Mouse (Mus musculus): ENCODE results near the gene Coro2a. TPM values are rescaled to one million over a fixed set of nuclear protein-coding genes. Genes with fewer than 3 reads are reported as not detected.
A peak's percentile ranks its signal among the peaks of the same experiment; 100 is the strongest.
"Not testable (repeated sequence)": the region's sequence is repeated elsewhere in the genome, so short reads cannot be mapped to it uniquely, and the experiment has no call there.

The Coro2a gene
- total RNA-seq (2014; fragmentation: Nextera tagmentation) = 9.8 and 18.9 TPM in 2 replicates
- total RNA-seq (2017) = 1.6 and 7.3 TPM in 2 replicates

DNA sequence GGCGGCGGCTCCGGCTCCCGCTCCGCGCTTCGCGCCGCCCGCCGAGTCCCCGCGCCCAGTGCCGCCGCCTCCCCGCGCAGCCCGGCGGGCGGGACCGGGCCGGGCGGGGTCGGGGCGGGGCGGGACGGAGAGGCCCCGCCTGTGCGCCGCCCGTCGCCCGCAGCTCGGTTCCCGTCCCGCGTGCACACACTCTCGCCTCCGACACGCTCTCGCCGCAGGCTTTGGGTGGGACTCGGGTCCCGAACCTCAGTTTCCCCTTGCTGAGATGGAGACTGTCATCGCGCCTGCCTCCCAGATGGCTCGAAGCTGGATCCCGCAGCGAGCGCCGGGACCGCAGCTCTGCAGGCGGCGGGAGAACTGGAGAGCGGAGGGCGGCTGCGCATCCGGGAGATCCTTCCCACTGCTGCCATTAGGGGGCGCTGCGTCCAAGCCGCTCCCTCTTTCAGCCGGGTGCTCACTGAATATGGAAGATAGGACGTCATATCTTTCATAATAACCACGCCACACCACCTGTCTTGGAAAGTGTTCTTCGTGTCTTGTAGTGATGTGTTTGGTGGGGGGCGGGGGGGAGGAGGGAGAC lies at the start of gene Coro2a:
TSS of gene Coro2a (minus strand) at position 359 of the 580 bp plus-strand sequence.
- ATAC-seq (replicated peaks; ENCODE audit: low FRiP score, low TSS enrichment, poor library complexity, severe bottlenecking) = peak; percentile 78

DNA sequence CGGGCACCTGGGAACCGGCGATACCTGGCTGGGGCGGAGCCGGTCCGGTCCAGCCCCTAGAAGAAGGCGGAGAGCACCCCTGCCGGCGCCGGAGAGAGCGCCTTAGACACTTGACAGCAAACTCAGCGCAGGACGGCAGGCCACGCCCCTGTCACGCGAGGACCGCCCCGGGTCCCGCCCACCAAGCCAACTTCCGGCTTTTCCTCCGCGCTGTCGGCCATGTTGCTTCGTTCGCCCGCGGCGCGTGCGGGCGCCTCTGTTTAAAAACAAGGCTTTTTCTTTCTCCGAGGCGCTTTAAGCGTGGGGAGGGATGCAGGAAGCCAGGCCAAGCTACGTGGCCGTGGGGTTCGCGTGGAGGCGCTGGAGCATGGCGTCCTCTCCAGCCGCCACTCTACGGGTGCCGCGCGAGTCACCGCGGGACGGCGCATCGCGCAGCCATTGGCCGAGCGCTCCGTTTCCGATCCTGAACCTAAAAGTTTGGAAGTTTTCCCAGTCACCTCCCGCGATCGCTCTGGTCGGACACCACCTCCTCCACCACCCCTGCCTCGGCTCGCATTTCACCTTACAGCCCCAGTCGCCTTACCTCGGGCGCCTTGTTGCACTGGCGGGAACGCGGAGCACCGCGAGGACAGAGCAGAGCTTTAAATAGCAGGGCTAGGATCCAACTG lies 48.2 kb upstream of the Coro2a start, which contains the start of gene Tbc1d2:
TSS of gene Tbc1d2 (minus strand) at position 124 of the 668 bp plus-strand sequence.
- ATAC-seq (replicated peaks; ENCODE audit: low FRiP score, low TSS enrichment, poor library complexity, severe bottlenecking) = peak; percentile 97

GRCm38 (mm10) chr4:46649161-46649560 lies 47.2 kb upstream of the Coro2a start:
- ATAC-seq (replicated peaks; ENCODE audit: low FRiP score, low TSS enrichment, poor library complexity, severe bottlenecking) = no peak

DNA sequence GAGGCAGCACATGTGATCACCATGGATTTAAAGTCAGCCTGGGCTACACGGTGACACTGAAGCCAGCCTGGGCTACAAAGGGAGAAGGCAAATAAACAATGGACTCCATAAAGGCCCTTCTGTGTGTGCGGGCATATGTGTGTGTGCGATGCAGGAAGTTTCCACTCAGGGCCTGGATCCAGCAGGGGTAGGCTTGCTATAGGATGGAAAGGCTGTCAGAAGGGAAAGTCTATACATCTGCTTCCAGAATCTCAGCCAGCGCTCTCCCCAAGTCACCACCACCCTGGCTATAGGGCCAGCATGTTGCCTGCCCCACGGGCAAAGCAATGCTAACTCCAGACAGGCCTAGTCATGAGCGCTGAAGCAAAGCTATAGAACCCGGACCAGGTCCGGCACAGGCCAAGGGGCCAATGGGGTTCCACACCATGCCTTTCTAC lies 41.7 kb upstream of the Coro2a start:
- ATAC-seq (replicated peaks; ENCODE audit: low FRiP score, low TSS enrichment, poor library complexity, severe bottlenecking) = no peak

DNA sequence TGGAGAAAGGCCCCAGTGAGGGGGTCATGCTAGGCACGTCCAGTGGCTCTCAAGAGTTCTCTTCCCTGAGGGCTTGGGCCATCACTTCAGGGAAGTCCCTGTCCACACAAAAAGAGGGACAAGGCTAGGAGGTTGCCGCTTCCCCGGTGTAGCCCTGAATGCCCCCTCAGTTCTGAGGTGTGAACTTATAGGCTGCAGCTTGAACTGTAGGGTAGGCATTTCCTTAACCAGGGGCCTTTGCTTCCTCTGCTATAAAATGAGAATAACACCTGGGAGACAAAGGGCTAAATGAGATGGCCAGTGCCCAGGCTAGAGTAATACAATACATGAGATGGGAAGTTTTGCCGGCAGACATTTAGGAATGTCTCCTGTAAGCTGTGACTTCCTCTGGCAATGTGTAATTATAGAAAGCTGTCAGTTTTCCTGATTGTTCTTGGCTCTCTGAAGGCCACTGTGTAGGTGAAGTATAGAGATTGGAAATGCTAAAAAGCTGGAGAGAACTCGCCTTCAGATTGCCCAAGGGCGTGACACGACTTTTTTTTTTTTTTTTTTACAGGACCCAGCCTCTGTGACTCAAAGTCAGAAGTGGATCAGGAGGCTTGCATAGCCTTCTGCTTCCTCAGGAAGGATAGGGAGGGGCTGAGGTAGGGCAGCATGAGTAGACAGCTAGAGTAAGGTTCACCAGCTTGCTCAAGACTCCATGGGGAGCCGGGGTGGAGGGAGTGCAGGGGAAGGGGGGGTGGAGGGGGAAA lies 41.1 kb upstream of the Coro2a start:
- peak; percentile 38; the same call in 1 of the 2 replicates for ATAC-seq (replicated peaks; ENCODE audit: low FRiP score, low TSS enrichment, poor library complexity, severe bottlenecking)

DNA sequence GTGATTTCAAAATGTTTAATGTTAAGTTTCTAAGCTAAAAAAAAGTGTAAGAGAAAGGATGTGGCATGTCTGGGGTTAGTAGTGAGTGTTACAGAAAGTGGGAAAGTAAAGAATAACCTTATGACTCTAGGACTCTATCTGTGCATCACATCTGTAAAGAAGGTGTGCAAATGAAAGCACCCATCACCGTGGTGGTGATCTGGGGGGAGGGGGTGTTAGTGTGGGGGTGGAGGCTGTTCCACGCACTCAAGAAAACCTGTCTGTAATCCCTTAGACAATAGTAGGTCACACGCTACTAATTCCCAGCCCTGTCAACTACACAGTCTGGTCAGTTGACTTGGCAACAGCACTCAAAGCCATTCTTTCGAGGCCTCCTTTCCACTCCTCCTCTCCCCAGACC lies 39.3 kb upstream of the Coro2a start:
- no peak for ATAC-seq (replicated peaks; ENCODE audit: low FRiP score, low TSS enrichment, poor library complexity, severe bottlenecking)

GRCm38 (mm10) chr4:46639866-46640265 lies 37.9 kb upstream of the Coro2a start:
- no peak for ATAC-seq (replicated peaks; ENCODE audit: low FRiP score, low TSS enrichment, poor library complexity, severe bottlenecking)

DNA sequence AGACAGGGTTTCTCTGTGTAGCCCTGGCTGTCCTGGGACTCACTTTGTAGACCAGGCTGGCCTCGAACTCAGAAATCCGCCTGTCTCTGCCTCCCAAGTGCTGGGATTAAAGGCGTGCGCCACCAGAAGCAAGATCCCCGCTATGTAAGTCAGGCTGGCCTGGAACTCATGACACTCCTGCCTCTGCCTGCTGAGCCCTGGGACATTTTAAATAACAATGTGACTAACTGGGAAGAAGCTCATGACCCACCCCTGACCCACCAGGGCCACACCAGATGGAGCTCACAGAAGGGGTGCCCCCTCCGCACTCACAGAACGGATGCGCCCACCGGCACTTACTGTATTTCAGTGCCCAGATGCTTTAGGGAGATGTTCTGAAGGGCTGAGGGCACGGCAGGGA lies 35.2 kb upstream of the Coro2a start:
- not testable (repeated sequence) for ATAC-seq (replicated peaks; ENCODE audit: low FRiP score, low TSS enrichment, poor library complexity, severe bottlenecking)

GRCm38 (mm10) chr4:46635702-46636430 lies 33.9 kb upstream of the Coro2a start:
- no peak for ATAC-seq (replicated peaks; ENCODE audit: low FRiP score, low TSS enrichment, poor library complexity, severe bottlenecking)

DNA sequence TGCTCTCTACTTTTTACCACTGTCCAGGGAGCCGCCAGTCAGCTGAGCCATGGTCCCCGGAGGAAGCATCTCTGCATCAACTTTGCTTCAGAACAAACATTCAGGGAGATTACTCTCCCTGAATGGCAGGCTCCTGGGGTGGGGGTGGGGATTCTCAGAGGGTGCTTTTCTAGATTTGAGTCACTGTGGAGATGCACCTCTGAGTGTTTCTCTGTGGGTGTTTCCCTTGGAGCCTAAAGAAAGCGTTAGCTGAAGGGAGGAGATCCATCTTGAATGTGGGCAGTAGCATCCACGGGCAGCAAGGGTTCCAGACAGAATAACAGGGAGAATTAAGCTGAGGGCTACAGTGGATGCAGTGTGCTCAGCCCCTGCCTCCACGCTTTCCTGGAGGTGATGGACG lies 32.9 kb upstream of the Coro2a start:
- ATAC-seq (replicated peaks; ENCODE audit: low FRiP score, low TSS enrichment, poor library complexity, severe bottlenecking) = no peak

DNA sequence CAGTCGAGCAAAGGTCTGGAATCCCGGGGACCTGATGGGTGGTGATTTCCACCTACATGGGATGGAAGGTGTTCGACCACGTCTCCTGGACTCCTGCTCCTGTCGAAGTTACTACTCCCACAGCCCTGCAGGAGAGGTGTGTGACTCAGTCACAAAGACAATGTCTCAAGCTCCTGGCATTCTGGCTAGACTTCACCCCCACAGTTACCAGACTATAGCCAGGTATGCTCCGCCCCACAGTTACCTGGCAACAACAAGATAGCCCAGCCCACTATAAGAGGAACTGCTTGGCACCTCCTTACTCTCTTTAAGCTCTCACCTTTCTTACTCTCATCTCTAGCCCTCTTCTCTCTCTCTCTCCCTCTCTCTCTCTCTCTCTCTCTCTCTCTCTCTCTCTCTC lies 31.6 kb upstream of the Coro2a start:
- ATAC-seq (replicated peaks; ENCODE audit: low FRiP score, low TSS enrichment, poor library complexity, severe bottlenecking) = not testable (repeated sequence)

- peak; percentile 82 for ATAC-seq (replicated peaks; ENCODE audit: low FRiP score, low TSS enrichment, poor library complexity, severe bottlenecking)
Observed at GRCm38 (mm10) chr4:46632465-46632864, 30.5 kb upstream of the Coro2a start.

DNA sequence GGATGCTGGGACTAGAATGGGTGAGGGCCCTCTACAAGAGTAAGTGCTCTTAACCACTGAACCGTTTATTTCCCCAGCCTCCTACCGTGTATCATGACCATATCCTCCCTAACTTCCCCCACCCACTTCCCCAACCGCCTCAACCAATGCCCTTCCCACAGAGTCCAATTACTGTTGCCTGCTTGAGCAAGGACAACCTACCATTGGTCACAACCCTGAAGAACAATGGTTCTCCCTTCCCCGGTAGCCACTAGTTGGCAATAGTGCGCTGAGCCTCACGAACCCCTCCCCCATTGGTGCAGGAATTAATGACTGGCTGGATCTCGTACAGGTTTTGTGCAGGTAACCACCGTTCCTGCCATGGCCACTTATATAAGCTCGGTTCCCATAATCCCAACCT lies 28.4 kb upstream of the Coro2a start:
- peak; percentile 42; the same call in 1 of the 2 replicates for ATAC-seq (replicated peaks; ENCODE audit: low FRiP score, low TSS enrichment, poor library complexity, severe bottlenecking)

DNA sequence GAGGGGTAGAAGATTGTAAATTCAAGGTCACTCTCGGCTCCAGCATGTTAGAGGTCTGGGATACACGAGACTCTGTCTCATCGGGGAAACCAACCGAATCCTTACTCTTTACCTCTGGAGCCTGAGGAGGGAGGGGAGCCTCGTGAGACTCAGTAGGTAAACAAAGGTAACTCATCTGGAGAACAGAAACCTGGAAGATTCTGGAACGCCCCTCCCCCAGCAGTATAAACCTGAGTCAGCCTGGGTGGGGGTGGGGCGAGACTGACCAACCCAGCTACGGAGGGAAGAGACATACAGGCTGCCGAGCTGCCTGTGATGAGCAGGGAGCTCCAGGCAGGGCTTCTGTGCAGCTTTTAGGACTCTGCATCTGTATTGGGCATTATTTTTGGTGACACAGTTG lies 26.9 kb upstream of the Coro2a start:
- ATAC-seq (replicated peaks; ENCODE audit: low FRiP score, low TSS enrichment, poor library complexity, severe bottlenecking) = no peak

- ATAC-seq (replicated peaks; ENCODE audit: low FRiP score, low TSS enrichment, poor library complexity, severe bottlenecking) = no peak
Observed at GRCm38 (mm10) chr4:46628081-46628480, 26.1 kb upstream of the Coro2a start.

GRCm38 (mm10) chr4:46625101-46625500 lies 23.1 kb upstream of the Coro2a start:
- 0 out of 2 replicates have a peak, but pooled peaks have one; percentile 34 for ATAC-seq (replicated peaks; ENCODE audit: low FRiP score, low TSS enrichment, poor library complexity, severe bottlenecking)

GRCm38 (mm10) chr4:46623007-46623406 lies 21.0 kb upstream of the Coro2a start:
- no peak for ATAC-seq (replicated peaks; ENCODE audit: low FRiP score, low TSS enrichment, poor library complexity, severe bottlenecking)

DNA sequence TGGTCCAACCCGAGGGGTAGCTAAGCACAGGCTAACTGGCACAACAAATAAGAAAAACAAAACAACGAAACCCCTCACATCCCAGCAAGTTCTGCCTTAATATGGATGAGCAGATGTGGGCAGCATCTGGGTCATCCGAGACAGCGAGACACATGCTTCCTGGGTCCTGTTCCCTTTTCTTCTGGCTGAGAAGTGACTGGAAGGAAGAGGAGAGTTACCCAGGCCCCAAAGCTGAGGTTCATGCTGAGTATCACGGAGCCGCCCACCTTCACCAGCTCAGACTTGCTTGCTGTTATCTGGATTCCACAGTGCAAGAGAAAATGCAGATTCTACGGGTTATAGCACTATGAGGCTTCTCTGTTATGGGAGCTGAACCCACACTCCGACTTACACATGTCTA lies 18.9 kb upstream of the Coro2a start:
- ATAC-seq (replicated peaks; ENCODE audit: low FRiP score, low TSS enrichment, poor library complexity, severe bottlenecking) = no peak

- ATAC-seq (replicated peaks; ENCODE audit: low FRiP score, low TSS enrichment, poor library complexity, severe bottlenecking) = 0 out of 2 replicates have a peak, but pooled peaks have one; percentile 21
Observed at GRCm38 (mm10) chr4:46620330-46620729, 18.3 kb upstream of the Coro2a start.

Data from megakaryocyte-erythroid progenitor cell, adult 5-6 weeks (primary cell).